Mouse (Mus musculus) cortical plate, adult 2 months (tissue): ENCODE data around the gene AF366264.

Source experiments
- CTCF ChIP-seq: fragments of 200-500 bp; IDR thresholded peaks from 2 replicates; pipeline ENCODE4 v1.5.1; 2011; ENCODE audit warnings: mild to moderate bottlenecking, control low read depth, low read length; ENCODE audit not compliant: insufficient read depth; ENCODE audit errors: extremely low read depth
- POLR2A ChIP-seq: fragments of 200-500 bp; IDR thresholded peaks from 2 replicates; pipeline ENCODE4 v1.6.1; 2011; ENCODE audit warnings: mild to moderate bottlenecking, low read length, control low read depth; ENCODE audit not compliant: insufficient read depth; ENCODE audit errors: extremely low read depth

DNA sequence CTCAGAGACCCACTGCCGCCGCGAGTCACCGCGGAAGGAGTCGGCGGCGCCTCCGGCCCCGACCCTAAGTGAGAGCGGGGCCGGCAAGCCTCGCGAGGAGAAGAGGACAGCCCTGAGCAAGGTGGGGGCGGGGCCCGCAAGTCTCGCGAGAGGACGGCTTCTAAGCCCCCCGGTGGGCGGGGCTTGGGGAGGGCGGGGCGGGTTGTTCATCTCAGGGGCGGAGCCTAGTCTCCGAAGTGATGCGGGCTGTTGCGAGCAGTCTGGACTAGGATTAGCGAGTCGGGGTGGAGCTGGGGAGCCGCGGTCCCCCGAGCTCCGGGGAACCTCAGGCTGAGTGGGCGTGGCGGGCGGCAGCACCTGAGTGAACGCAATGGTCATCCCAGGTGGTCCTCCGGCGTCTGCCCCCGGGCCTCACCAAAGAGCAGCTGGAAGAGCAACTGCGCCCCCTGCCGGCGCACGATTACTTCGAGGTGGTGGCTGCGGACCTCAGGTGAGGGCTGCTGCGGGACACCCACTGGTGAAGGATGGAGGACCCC lies 52.4 kb downstream of the AF366264 start:
- TF ChIP-seq CTCF (peak; percentile 44), POLR2A (0 out of 2 replicates have a peak, but pooled peaks have one; percentile 47)
